Mouse (Mus musculus) right cerebral cortex, postnatal 10 days (tissue): ENCODE results near the gene Tas2r125.
"Not testable (repeated sequence)": the region's sequence is repeated elsewhere in the genome, so short reads cannot be mapped to it uniquely, and the experiment has no call there.

Source experiments
- DNase-seq, 2 experiments: peaks; one replicate each; pipeline ENCODE4 v3.0.0; 2021; ENCODE audit warnings: low spot score in 2 of 2

Gene Tas2r125

DNA sequence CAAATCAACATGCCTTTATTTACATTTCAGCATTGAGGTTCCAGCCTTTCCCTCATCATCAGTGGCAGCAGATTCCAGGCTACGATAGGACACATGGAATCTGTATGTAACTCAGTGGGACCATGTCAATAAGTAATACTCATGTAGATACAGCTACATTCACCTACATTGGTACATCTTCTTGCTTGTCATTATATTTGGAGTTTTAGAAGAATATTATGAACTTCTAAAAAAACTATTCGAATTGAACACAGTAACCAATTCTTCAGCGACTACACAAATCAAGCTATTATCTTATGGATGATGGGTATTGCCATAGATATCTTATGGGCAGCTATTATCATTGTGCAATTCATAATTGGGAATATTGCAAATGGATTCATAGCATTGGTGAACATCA, at the start of gene Tas2r125:
TSS of gene Tas2r125 (plus strand) at position 301 of the 400 bp plus-strand sequence.
- DNase-seq, result no peak

DNA sequence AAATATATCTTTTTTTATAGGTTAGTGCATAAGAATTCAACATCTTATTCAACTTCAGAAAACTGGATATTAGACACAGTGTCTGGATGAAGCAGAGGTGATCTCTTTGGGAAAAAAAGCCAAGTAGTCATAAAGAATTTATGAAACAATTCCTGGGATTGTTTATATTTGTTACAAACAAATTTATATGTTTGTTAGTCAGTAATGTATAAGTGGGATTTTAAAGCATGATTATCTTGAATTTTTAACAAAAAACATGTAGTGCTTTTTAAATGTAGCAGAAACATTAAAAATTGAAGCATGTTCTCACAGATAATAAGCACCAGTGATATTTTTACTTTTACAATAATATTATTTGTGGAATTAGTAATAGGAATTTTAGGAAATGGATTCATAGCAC, 41.7 kb upstream of the Tas2r125 start, which contains the start of gene Tas2r110:
TSS of gene Tas2r110 (plus strand) at position 301 of the 400 bp plus-strand sequence.
- no peak for DNase-seq

DNA sequence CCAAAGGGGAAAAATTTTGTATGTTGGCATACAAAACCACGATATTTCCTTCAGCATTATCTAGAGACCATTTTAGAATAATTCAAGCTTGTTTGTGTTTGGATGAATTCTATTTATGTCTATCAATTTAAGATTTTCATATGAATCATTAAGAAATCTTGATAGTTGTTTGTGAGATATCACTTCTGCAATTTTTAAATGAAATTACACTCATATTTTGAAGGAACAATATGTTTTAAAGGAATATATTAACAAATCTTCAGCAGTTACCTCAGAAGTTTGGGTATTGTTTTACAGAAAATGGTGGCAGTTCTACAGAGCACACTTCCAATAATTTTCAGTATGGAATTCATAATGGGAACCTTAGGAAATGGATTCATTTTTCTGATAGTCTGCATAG, 16.7 kb upstream of the Tas2r125 start, which contains the start of gene Tas2r113:
TSS of gene Tas2r113 (plus strand) at position 301 of the 400 bp plus-strand sequence.
- DNase-seq, result no peak

DNA sequence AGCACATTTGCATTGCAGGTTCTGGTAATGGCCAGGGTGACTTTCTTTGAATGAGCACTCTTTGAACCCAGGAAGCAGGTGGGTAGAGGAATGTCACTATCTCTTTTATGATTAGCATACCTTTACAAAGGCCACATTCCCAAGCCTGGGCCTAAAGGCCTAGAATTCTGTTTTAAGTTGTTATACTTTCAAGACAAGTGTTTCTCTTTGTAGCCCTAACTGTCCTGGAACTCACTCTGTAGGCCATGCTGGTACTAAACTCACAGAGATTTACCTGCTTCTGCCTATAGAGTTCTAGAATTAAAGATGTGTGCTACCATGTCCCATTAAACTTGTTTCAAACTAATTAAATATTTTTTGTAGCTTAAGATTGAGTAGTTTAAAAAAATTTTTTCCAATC, 31.9 kb downstream of the Tas2r125 start:
- not testable (repeated sequence) for DNase-seq

DNA sequence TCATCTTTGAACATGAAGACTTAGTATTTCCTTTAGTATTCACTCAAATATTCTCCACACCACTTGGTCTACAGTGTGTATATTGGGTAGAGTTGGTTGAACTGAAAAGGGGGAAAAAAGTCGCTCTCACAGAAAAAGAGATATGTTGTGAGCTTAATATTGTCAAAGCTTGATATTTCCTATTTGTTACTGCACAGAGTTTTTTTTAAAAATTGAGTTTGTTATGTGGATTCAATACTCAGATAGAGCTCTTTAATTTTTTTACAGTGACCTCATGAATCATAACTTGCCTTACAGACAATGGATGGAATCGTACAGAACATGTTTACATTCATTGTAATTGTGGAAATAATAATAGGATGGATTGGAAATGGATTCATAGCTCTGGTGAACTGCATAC, 41.4 kb downstream of the Tas2r125 start, which contains the start of gene Tas2r129:
TSS of gene Tas2r129 (plus strand) at position 301 of the 400 bp plus-strand sequence.
- no peak for DNase-seq

DNA sequence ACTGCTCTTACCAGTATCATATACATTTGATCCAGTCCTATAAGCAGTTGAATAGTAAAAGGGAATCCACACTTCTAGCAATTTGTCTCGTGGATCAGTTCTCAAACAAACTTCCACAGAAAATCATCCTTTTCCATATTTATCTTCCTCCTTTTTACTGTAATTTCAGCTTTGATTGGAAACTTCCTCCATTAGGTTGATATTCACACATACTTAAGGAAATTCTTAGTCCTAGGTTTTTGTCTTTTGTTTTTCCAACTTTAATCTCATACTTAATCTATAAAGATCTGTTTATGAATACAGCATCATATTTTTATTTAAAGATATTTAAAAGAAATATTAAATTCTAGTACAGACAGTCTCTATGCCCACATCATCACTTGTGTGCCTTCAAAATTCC, 48.4 kb downstream of the Tas2r125 start, which contains the start of gene Tas2r131:
TSS of gene Tas2r131 (minus strand) at position 101 of the 400 bp plus-strand sequence.
- no peak for DNase-seq
